Mouse (Mus musculus) small intestine, adult 2 months (tissue): ENCODE measurements around the gene Tifa. TPM values are rescaled to one million over a fixed set of nuclear protein-coding genes. Genes with fewer than 3 reads are reported as not detected.

ENCODE experiments used
- H3K27ac ChIP-seq: fragments of 200-500 bp; 2 replicates; pipeline ENCODE4 v1.5.1; 2012; ENCODE audit warnings: low read depth, low read length, control low read depth, inconsistent platforms; ENCODE audit not compliant: insufficient read depth
- H3K27me3 ChIP-seq: fragments of 200-500 bp; 2 replicates; pipeline ENCODE4 v1.6.1; 2012; ENCODE audit warnings: mild to moderate bottlenecking, moderate library complexity, low read length, inconsistent platforms; ENCODE audit not compliant: control insufficient read depth, insufficient read depth
- H3K36me3 ChIP-seq: fragments of 200-500 bp; 2 replicates; pipeline ENCODE4 v1.6.1; 2012; ENCODE audit warnings: mild to moderate bottlenecking, low read length, control low read depth, inconsistent platforms; ENCODE audit not compliant: control insufficient read depth, insufficient read depth
- H3K4me1 ChIP-seq: fragments of 200-500 bp; 2 replicates; pipeline ENCODE4 v1.6.1; 2012; ENCODE audit warnings: low read length, inconsistent platforms, mixed read lengths; ENCODE audit not compliant: control insufficient read depth, insufficient read depth, insufficient read length
- H3K4me3 ChIP-seq: fragments of 200-500 bp; 2 replicates; pipeline ENCODE4 v1.5.1; 2012; ENCODE audit warnings: low read depth, mild to moderate bottlenecking, control low read depth, inconsistent platforms, low read length, moderate library complexity
- CTCF ChIP-seq: fragments of 200-500 bp; IDR thresholded peaks from 2 replicates; pipeline ENCODE4 v1.5.1; 2012; ENCODE audit warnings: low read depth, mild to moderate bottlenecking, control low read depth, inconsistent platforms, low read length, moderate library complexity, mixed read lengths; ENCODE audit not compliant: insufficient replicate concordance, insufficient read length; ENCODE audit errors: extremely low read depth
- POLR2A ChIP-seq: fragments of 200-500 bp; IDR thresholded peaks from 2 replicates; pipeline ENCODE4 v1.6.1; 2012; ENCODE audit warnings: low read depth, mild to moderate bottlenecking, control low read depth, inconsistent platforms, low read length, moderate library complexity
- WGBS: fragments of 180-500 bp; shearing (Covaris S2); methylation state at CpG from one replicate; pipeline ENCODE4 v1.1.7; 2018; 5-methylcytosine and 5-hydroxymethylcytosine counted together
- polyA plus RNA-seq: library from polyadenylated mRNA; depleted of rRNA; stranded (reverse); fragments of >200 nt; gene quantifications from 2 replicates; pipeline ENCODE4 v1.2.3, GENCODE M21; 2012

Tifa gene
- polyA plus RNA-seq, 1 experiment, result 11.3 TPM

DNA sequence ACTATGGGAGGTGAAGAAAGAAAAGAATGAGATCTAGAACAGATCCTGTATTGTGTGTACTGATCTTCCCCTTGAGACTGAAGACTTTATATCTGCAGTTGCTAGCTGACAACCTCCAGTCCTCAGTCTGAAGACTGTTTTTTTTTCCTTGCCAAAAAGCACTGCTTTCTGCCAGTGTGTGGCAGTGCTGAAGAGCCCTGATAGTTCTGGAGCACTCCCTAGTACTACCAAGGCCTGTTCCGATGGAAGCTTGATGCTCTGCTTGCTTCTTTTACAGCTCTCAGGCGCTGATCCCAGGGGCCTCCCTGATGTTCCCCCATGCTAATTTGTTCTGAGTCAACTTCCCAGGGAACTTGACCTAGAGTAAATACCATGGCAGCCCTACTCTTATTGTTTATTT is 74.6 kb downstream of the Tifa start:
- no peaks in the 10 kb centered on the region for H3K4me1 ChIP-seq
- TF ChIP-seq POLR2A (no peak), CTCF (no peak)
- H3K36me3 ChIP-seq, result no peaks in the 10 kb centered on the region
- no peak overlapping the region for H3K4me3 ChIP-seq
- H3K27ac ChIP-seq, result no peak overlapping the region
- no peaks in the 10 kb centered on the region for H3K27me3 ChIP-seq
- WGBS, result 62% methylated on average over 2 of the region's 2 CpGs

DNA sequence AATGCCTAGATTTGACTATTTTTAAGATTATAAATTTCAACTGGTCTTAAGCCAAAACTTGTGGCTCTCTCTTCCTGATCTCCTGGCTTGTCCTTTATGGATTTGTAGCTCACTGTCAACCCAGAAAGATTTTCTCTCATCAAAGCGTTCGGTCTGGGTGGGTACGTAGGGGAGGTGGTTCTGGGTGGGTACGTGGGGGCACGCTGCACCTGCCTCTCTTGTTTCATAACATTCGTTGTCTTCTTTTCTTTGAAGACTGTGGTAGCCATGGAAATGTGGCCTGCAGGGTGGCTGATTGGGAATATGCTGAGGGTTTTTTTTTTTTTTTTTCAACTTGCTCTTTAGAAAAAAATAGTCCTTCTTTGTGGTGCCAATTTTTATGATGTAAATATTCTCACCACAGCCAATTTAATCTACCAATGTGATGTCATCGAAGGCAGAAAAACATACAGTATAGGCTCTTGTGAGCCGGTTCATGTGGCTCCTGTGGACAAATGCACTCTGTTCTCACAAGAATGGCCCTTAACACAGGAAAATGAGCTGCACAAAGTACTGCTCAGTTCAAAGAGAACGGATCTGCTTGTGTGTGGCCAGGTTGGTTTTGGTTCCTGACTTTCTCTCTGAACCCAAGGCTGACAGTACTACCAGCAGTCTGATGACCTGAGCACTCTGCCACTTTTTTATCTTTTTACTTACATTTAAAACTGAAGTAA is 78.6 kb downstream of the Tifa start:
- no peak overlapping the region for H3K4me3 ChIP-seq
- no peak overlapping the region for H3K27ac ChIP-seq
- WGBS, result 90% methylated on average over 9 of the region's 9 CpGs
- H3K27me3 ChIP-seq, result no peaks in the 10 kb centered on the region
- no peaks in the 10 kb centered on the region for H3K4me1 ChIP-seq
- H3K36me3 ChIP-seq, result 0 out of 2 replicates have a peak, but pooled peaks cover 3% of the 10 kb centered on the region
- no peak for TF ChIP-seq POLR2A
- TF ChIP-seq CTCF, result no peak

GRCm38 (mm10) chr3:127868880-127869279 is 79.3 kb downstream of the Tifa start:
- no peak overlapping the region for H3K27ac ChIP-seq
- no peaks in the 10 kb centered on the region for H3K4me1 ChIP-seq
- H3K4me3 ChIP-seq, result no peak overlapping the region
- peaks cover 3% of the 10 kb centered on the region; the same call in 1 of the 2 replicates for H3K36me3 ChIP-seq
- WGBS, result 81% methylated on average over 5 of the region's 5 CpGs
- no peak for TF ChIP-seq POLR2A
- TF ChIP-seq CTCF, result no peak
- H3K27me3 ChIP-seq, result no peaks in the 10 kb centered on the region

- 87% methylated on average over 9 of the region's 9 CpGs for WGBS
- no peaks in the 10 kb centered on the region for H3K4me1 ChIP-seq
- no peak overlapping the region for H3K4me3 ChIP-seq
- H3K36me3 ChIP-seq, result peaks cover 3% of the 10 kb centered on the region; the same call in 1 of the 2 replicates
- no peak overlapping the region for H3K27ac ChIP-seq
- no peaks in the 10 kb centered on the region for H3K27me3 ChIP-seq
- no peak for TF ChIP-seq CTCF
- no peak for TF ChIP-seq POLR2A
These were observed 82.0 kb downstream of the Tifa start for GRCm38 (mm10) chr3:127871575-127871974.

- 73% methylated on average over 4 of the region's 4 CpGs for WGBS
- Histone ChIP-seq H3K4me1 (no peaks in the 10 kb centered on the region), H3K36me3 (peaks cover 3% of the 10 kb centered on the region; the same call in 1 of the 2 replicates), H3K27me3 (no peaks in the 10 kb centered on the region), H3K27ac (no peak overlapping the region), H3K4me3 (no peak overlapping the region)
- TF ChIP-seq CTCF, result no peak
- TF ChIP-seq POLR2A, result no peak
These were observed 84.8 kb downstream of the Tifa start for GRCm38 (mm10) chr3:127874254-127874883.

- TF ChIP-seq CTCF (no peak), POLR2A (no peak)
- 86% methylated on average over 7 of the region's 7 CpGs for WGBS
- Histone ChIP-seq H3K27me3 (no peaks in the 10 kb centered on the region), H3K36me3 (peaks cover under 1% of the 10 kb centered on the region; the same call in 1 of the 2 replicates), H3K27ac (no peak overlapping the region), H3K4me3 (no peak overlapping the region), H3K4me1 (no peaks in the 10 kb centered on the region)
These were observed 85.5 kb downstream of the Tifa start for GRCm38 (mm10) chr3:127875059-127875458.

DNA sequence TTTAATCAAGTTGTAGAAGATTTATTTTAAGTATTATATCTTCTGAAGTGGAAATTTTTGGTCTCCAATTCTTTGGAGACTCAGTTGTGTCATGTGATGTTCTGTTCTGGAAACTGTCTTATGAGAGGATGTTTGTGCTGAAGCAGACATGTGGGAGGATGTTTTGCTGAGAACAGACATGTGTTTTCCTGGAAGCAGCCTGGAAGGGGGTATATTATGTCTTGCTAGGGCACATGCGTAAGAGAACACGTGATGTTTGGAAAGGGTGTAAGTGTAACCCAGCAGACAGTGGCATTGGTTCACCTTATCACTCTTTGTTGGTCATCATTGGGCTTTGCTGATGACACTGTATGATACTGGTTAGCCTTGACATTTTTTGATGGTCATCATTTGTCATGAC is 85.9 kb downstream of the Tifa start:
- H3K27ac ChIP-seq, result no peak overlapping the region
- H3K4me3 ChIP-seq, result no peak overlapping the region
- no peaks in the 10 kb centered on the region; the same call in 1 of the 2 replicates for H3K36me3 ChIP-seq
- no peaks in the 10 kb centered on the region for H3K27me3 ChIP-seq
- TF ChIP-seq CTCF, result no peak
- no peak for TF ChIP-seq POLR2A
- no peaks in the 10 kb centered on the region for H3K4me1 ChIP-seq
- 91% methylated on average over 2 of the region's 2 CpGs for WGBS
